Mouse (Mus musculus): ENCODE results near the gene Gm10959. TPM values are rescaled to one million over a fixed set of nuclear protein-coding genes. Genes with fewer than 3 reads are reported as not detected.

The Gm10959 gene
- polyA plus RNA-seq, 1 experiment from 2014 or later = not detected

DNA sequence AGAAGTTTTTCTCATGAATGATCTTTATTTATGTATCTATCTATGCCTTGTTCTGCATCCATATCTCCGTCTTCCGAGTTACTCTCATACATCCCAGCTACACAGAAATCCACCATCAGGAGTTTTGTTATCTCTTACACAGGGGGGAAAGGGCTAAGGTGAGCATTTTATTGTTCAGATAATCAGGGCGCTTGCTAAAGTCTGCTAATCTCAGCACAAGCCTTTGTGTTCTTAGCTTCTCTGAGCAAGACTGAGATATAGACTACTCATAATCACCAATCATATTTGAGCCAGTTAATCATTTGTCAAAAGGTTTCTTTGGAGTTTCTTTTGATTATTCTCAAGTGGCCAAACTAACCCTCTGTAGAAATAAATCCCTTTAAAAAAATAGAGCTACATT, 41.6 kb downstream of the Gm10959 start:
- Histone ChIP-seq H3K4me2 (replicated peaks; ENCODE audit: low read depth, low read length) (no peak overlapping the region), H3K27ac (ENCODE audit: low read length) (no peak overlapping the region), H3K4me1 (ENCODE audit: insufficient read depth, low read depth, low read length) (no peaks in the 10 kb centered on the region), H3K9me3 (ENCODE audit: low read length) (no peaks in the 10 kb centered on the region), H3K36me3 (ENCODE audit: insufficient read depth, low read length) (no peaks in the 10 kb centered on the region), H3K27me3 (replicated peaks; ENCODE audit: insufficient read depth, low read length) (no peaks in the 10 kb centered on the region), H3K9ac (replicated peaks; ENCODE audit: low read depth) (no peak overlapping the region), H3K4me3 (ENCODE audit: low read depth, low read length) (no peak overlapping the region)
- DNase-seq (ENCODE audit: low spot score) = no peak
- TF ChIP-seq CTCF (IDR thresholded peaks at IDR 0.05) (no peak), EP300 (IDR thresholded peaks at IDR 0.05) (no peak)
- 69% methylated on average over 3 of the region's 3 CpGs for WGBS
- no peak for ATAC-seq

DNA sequence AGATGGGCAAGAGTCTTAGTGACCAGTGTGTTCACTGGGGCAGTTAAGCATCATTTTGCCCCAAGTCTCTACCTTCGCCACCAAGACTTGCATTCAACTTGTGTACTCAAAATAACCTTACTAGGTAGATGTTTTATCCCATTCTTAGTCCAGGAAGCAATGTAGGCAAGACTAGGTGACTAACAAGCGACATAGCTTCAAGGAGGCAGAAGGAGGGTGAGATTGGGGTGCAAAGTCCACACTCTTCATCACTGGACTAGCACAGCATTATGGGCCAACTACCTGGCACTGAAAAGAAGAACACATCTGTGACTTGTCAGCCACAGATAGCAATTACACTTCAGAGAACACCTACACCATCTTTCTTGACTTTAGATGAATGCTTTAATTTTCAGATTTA, 42.3 kb downstream of the Gm10959 start:
- WGBS = 89% methylated on average over 2 of the region's 2 CpGs
- Histone ChIP-seq H3K27ac (ENCODE audit: low read length) (no peak overlapping the region), H3K9ac (replicated peaks; ENCODE audit: low read depth) (no peak overlapping the region), H3K36me3 (ENCODE audit: insufficient read depth, low read length) (no peaks in the 10 kb centered on the region), H3K4me1 (ENCODE audit: insufficient read depth, low read depth, low read length) (no peaks in the 10 kb centered on the region), H3K9me3 (ENCODE audit: low read length) (no peaks in the 10 kb centered on the region), H3K4me2 (replicated peaks; ENCODE audit: low read depth, low read length) (no peak overlapping the region), H3K27me3 (replicated peaks; ENCODE audit: insufficient read depth, low read length) (no peaks in the 10 kb centered on the region), H3K4me3 (ENCODE audit: low read depth, low read length) (no peak overlapping the region)
- TF ChIP-seq CTCF (IDR thresholded peaks at IDR 0.05) (no peak), EP300 (IDR thresholded peaks at IDR 0.05) (no peak)
- DNase-seq (ENCODE audit: low spot score) (no peak), ATAC-seq (no peak)

DNA sequence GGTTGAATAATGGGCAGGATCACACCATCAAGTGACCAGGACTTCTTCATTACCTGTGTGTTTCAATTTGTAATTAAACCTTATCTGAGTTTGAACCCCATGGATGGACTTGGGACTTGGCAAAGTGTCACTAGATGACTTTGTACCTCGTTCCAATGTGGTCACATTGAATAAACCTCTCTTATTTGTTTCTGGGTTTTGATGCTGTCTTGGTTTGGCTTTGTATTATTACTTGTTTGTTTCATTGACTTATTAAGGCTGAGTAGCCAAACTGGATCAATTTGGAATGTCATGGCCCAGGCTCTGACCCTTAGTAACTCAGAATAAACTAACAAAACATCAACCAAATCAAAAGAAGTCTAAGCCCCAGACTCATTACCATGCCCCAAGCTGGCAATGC, 47.6 kb downstream of the Gm10959 start:
- H3K27ac ChIP-seq (ENCODE audit: low read length) = no peak overlapping the region
- no peak overlapping the region for H3K4me3 ChIP-seq (ENCODE audit: low read depth, low read length)
- TF ChIP-seq CTCF (IDR thresholded peaks at IDR 0.05) = no peak
- TF ChIP-seq EP300 (IDR thresholded peaks at IDR 0.05) = no peak
- no peaks in the 10 kb centered on the region for H3K9me3 ChIP-seq (ENCODE audit: low read length)
- no peaks in the 10 kb centered on the region for H3K27me3 ChIP-seq (replicated peaks; ENCODE audit: insufficient read depth, low read length)
- WGBS = 84% methylated on average over 1 of the region's 1 CpGs
- H3K4me2 ChIP-seq (replicated peaks; ENCODE audit: low read depth, low read length) = no peak overlapping the region
- no peaks in the 10 kb centered on the region for H3K4me1 ChIP-seq (ENCODE audit: insufficient read depth, low read depth, low read length)
- no peak for DNase-seq (ENCODE audit: low spot score)
- H3K36me3 ChIP-seq (ENCODE audit: insufficient read depth, low read length) = no peaks in the 10 kb centered on the region
- no peak overlapping the region for H3K9ac ChIP-seq (replicated peaks; ENCODE audit: low read depth)
- no peak for ATAC-seq

DNA sequence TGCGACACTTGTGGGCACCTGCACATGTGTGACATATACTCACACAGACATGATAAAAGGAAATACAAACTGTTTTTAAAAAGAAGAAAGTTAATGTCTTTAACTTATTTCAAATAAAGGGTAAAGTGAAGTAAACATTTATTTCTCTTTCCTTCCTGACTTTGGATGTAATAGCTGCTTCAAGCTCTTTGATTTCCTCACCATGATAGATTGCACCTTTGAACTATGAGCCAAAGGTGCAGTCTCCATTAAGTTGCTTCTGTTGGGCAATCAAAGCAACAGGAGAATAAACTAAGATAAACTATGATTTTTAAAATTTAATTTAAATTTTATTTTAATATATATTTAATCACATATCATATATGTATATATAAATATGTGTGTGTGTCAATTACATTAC, 50.9 kb downstream of the Gm10959 start:
- 67% methylated on average over 1 of the region's 1 CpGs for WGBS
- ATAC-seq (no peak), DNase-seq (ENCODE audit: low spot score) (no peak)
- no peak overlapping the region for H3K4me2 ChIP-seq (replicated peaks; ENCODE audit: low read depth, low read length)
- no peaks in the 10 kb centered on the region for H3K36me3 ChIP-seq (ENCODE audit: insufficient read depth, low read length)
- no peaks in the 10 kb centered on the region for H3K27me3 ChIP-seq (replicated peaks; ENCODE audit: insufficient read depth, low read length)
- no peak for TF ChIP-seq CTCF (IDR thresholded peaks at IDR 0.05)
- TF ChIP-seq EP300 (IDR thresholded peaks at IDR 0.05) = no peak
- H3K9ac ChIP-seq (replicated peaks; ENCODE audit: low read depth) = no peak overlapping the region
- no peak overlapping the region for H3K4me3 ChIP-seq (ENCODE audit: low read depth, low read length)
- H3K9me3 ChIP-seq (ENCODE audit: low read length) = no peaks in the 10 kb centered on the region
- H3K27ac ChIP-seq (ENCODE audit: low read length) = no peak overlapping the region
- H3K4me1 ChIP-seq (ENCODE audit: insufficient read depth, low read depth, low read length) = no peaks in the 10 kb centered on the region

DNA sequence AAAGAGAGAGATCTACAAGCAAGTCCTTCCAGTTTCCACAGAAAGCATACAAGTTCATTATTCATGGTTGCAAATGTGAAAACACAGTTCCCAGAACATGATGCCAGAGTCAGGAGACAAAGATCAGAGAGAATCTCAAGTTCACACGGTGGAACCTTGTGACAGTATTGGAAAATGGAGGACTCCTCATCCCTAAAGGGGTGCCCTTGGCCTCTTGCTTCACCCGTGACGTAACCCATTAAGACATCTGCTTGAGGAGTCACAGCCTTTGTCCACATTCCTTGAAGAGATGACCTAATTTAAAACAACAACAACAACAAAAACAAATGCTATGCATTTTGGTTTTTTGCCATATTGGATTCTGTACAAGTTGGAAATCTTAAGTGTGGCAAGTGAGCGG, 54.1 kb downstream of the Gm10959 start:
- 71% methylated on average over 4 of the region's 4 CpGs for WGBS
- Histone ChIP-seq H3K9me3 (ENCODE audit: low read length) (no peaks in the 10 kb centered on the region), H3K27ac (ENCODE audit: low read length) (no peak overlapping the region), H3K36me3 (ENCODE audit: insufficient read depth, low read length) (no peaks in the 10 kb centered on the region), H3K4me2 (replicated peaks; ENCODE audit: low read depth, low read length) (no peak overlapping the region), H3K27me3 (replicated peaks; ENCODE audit: insufficient read depth, low read length) (no peaks in the 10 kb centered on the region), H3K4me1 (ENCODE audit: insufficient read depth, low read depth, low read length) (no peaks in the 10 kb centered on the region), H3K9ac (replicated peaks; ENCODE audit: low read depth) (no peak overlapping the region), H3K4me3 (ENCODE audit: low read depth, low read length) (no peak overlapping the region)
- peak; percentile 46 for DNase-seq (ENCODE audit: low spot score)
- ATAC-seq = peak; percentile 69; the same call in 1 of the 2 replicates
- TF ChIP-seq CTCF (IDR thresholded peaks at IDR 0.05) (no peak), EP300 (IDR thresholded peaks at IDR 0.05) (no peak)

Other genes with a start within 250 kb of the Gm10959 start
- gene Pde5a, start 190.4 kb downstream of the Gm10959 start, polyA plus RNA-seq (2015; fragmentation: Nextera tagmentation; extraction: Ambion mirVana) = 16.6 and 22.7 TPM in 2 replicates
- gene Fabp2, start 24.3 kb downstream of the Gm10959 start, polyA plus RNA-seq (2015; fragmentation: Nextera tagmentation; extraction: Ambion mirVana) = 0.12 TPM in 1 of 2 replicates, not detected in the other
- gene 1810037I17Rik, start 4.8 kb upstream of the Gm10959 start, polyA plus RNA-seq (2015; fragmentation: Nextera tagmentation; extraction: Ambion mirVana) = 162 TPM in 2 replicates
- gene Usp53, start 65.2 kb upstream of the Gm10959 start, polyA plus RNA-seq (2015; fragmentation: Nextera tagmentation; extraction: Ambion mirVana) = 9.6 and 10.1 TPM in 2 replicates
- 3.7 and 5.5 TPM in 2 replicates for gene Myoz2, start 115.7 kb upstream of the Gm10959 start, polyA plus RNA-seq (2015; fragmentation: Nextera tagmentation; extraction: Ambion mirVana)